Mouse (Mus musculus) testis, adult 2 months (tissue): ENCODE data around the gene Rcn1. TPM values are rescaled to one million over a fixed set of nuclear protein-coding genes. Genes with fewer than 3 reads are reported as not detected.

Experiments
- H3K27ac ChIP-seq: fragments of 200-500 bp; 2 replicates; pipeline ENCODE4 v1.5.1; 2012; ENCODE audit warnings: low read depth, low read length; ENCODE audit not compliant: control insufficient read depth, insufficient read depth
- H3K27me3 ChIP-seq: fragments of 200-500 bp; 2 replicates; pipeline ENCODE4 v1.6.1; 2012; ENCODE audit warnings: mild to moderate bottlenecking, low read length, moderate library complexity; ENCODE audit not compliant: control insufficient read depth, insufficient read depth
- H3K36me3 ChIP-seq: fragments of 200-500 bp; 2 replicates; pipeline ENCODE4 v1.6.1; 2012; ENCODE audit warnings: mild to moderate bottlenecking, low read length; ENCODE audit not compliant: control insufficient read depth, insufficient read depth
- H3K4me1 ChIP-seq: fragments of 200-500 bp; 2 replicates; pipeline ENCODE4 v1.6.1; 2012; ENCODE audit warnings: low read length; ENCODE audit not compliant: control insufficient read depth, insufficient read depth
- H3K4me3 ChIP-seq: fragments of 200-500 bp; 2 replicates; pipeline ENCODE4 v1.5.1; 2012; ENCODE audit warnings: low read depth, mild to moderate bottlenecking, low read length, moderate library complexity, mixed read lengths; ENCODE audit not compliant: control insufficient read depth
- CTCF ChIP-seq: fragments of 200-500 bp; IDR thresholded peaks from 2 replicates; pipeline ENCODE4 v1.5.1; 2012; ENCODE audit warnings: low read depth, mild to moderate bottlenecking, inconsistent platforms, low read length, moderate library complexity; ENCODE audit not compliant: control insufficient read depth, insufficient read depth, insufficient replicate concordance
- POLR2A ChIP-seq: fragments of 200-500 bp; IDR thresholded peaks from 2 replicates; pipeline ENCODE4 v1.6.1; 2012; ENCODE audit warnings: low read depth, mild to moderate bottlenecking, inconsistent platforms, low read length, moderate library complexity; ENCODE audit not compliant: control insufficient read depth
- polyA plus RNA-seq: library from polyadenylated mRNA; depleted of rRNA; stranded (reverse); fragments of >200 nt; gene quantifications from 2 replicates; pipeline ENCODE4 v1.2.3, GENCODE M21; 2012; rRNA removed

Gene Rcn1
- polyA plus RNA-seq, 1 experiment, result 2.0 TPM

- Histone ChIP-seq H3K4me1 (peaks cover 4% of the 10 kb centered on the region), H3K4me3 (no peak overlapping the region), H3K27ac (no peak overlapping the region), H3K36me3 (no peaks in the 10 kb centered on the region), H3K27me3 (no peaks in the 10 kb centered on the region)
- TF ChIP-seq CTCF (no peak), POLR2A (no peak)
These were observed 61.8 kb downstream of the Rcn1 start for GRCm38 (mm10) chr2:105337171-105337875.

DNA sequence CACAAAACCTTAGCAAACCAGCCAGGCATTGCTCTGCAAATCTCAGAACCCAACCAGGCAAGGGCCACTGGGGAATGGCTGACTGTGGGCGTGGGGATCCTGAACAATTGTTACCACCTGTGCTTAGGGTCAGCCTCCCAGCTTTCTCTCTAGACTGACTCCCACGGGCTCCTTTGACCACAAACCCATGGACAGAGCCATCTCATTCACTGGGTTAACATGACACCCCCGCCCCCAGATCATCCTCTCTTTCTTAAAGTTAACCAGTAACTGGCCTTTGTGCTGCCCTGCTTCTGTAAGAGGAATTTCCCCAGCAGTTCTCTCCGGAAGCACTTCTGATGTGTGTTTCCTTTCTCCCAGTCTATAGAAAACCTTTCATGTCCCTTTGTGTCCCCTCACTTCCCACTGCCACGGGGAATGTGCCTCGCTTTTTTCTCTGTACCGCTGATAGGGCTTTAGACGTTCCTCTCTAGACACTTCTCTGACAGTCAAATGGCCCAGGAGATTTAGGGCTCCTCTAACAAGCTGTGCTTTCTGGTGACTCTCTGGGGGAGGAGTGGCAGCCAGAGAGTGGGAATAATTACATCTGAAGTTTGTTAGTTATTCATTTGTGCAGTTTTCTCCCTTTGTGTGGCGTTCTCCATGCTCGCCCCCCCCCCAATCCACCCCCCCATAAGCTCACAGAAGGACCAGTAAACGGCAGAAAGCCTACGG, 62.6 kb downstream of the Rcn1 start:
- TF ChIP-seq CTCF, result no peak
- no peak for TF ChIP-seq POLR2A
- H3K27me3 ChIP-seq, result no peaks in the 10 kb centered on the region
- no peak overlapping the region for H3K4me3 ChIP-seq
- peaks cover 4% of the 10 kb centered on the region for H3K4me1 ChIP-seq
- no peak overlapping the region for H3K27ac ChIP-seq
- no peaks in the 10 kb centered on the region for H3K36me3 ChIP-seq

Other genes starting within 250 kb of the Rcn1 start
- 0.56 and 1.2 TPM in 2 replicates for gene Them7, start 175.0 kb downstream of the Rcn1 start, polyA plus RNA-seq